Mouse (Mus musculus) erythroblast, embryonic 14.5 days (primary cell): ENCODE data around the gene Cog2.

Experiments
- GATA1 ChIP-seq: IDR thresholded peaks from 2 replicates; pipeline ENCODE4 v1.6.1; 2012; ENCODE audit warnings: low read length, inconsistent platforms, mixed read lengths
- TAL1 ChIP-seq: IDR thresholded peaks from 3 replicates; pipeline ENCODE4 v1.6.1; 2012; ENCODE audit warnings: low read length, inconsistent platforms, mixed read lengths

GRCm38 (mm10) chr8:124496266-124496665 is 24.3 kb upstream of the Cog2 start:
- no peak for TF ChIP-seq GATA1
- no peak for TF ChIP-seq TAL1
